Mouse (Mus musculus) lung, postnatal 10 days (tissue): Measurements from ENCODE around the gene Gm8882.
"Not testable (repeated sequence)": the region's sequence is repeated elsewhere in the genome, so short reads cannot be mapped to it uniquely, and the experiment has no call there.

ENCODE experiments used
- DNase-seq: peaks from one replicate; pipeline ENCODE4 v3.0.0; 2021

Gm8882 gene

GRCm38 (mm10) chr6:132364034-132364433, at the start of gene Gm8882:
Gene Gm8882, minus strand, starts transcription at chr6:132364134.
- not testable (repeated sequence) for DNase-seq

- DNase-seq, result not testable (repeated sequence)
These were observed 49.3 kb downstream of the Gm8882 start, which contains the start of gene Prpmp5 for GRCm38 (mm10) chr6:132314657-132315056. Gene Prpmp5, minus strand, starts transcription at chr6:132314757.
